Mouse (Mus musculus): ENCODE measurements around the gene Fam131a.

DNA sequence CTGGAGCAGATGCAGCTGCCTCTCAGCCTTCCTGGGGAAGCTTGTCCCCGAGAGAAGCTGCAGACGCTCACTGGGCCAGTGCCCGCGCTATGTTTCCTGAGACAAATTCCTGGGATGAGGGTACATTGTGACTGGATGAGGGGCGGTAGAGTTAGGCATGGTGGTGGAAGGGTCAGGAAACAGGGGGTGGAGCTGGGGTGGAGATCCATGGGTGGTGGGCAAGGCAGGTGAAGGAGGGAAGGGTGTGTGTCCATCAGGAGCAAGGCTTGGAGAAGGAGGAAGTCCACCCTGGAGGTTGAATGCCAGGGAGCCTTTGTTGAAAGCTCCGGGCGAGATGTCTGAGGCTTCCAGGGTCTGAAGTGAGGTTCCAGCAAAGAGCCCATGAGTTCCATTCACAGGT is 32.3 kb downstream of the Fam131a start:
- TF ChIP-seq MAFK (IDR thresholded peaks at IDR 0.05; ENCODE audit: insufficient read depth, low read depth, low read length) = no peak
- no peak for TF ChIP-seq ZC3H11A (IDR thresholded peaks at IDR 0.05; ENCODE audit: borderline replicate concordance, low read depth, low read length)
- TF ChIP-seq ZNF384 (IDR thresholded peaks at IDR 0.05; ENCODE audit: low read depth, low read length) = no peak
- no peak for TF ChIP-seq HCFC1 (IDR thresholded peaks at IDR 0.05; ENCODE audit: borderline replicate concordance, insufficient read depth, low read length)
- TF ChIP-seq CHD2 (IDR thresholded peaks at IDR 0.05; ENCODE audit: low read depth, low read length) = no peak
